Mouse (Mus musculus) limb, embryonic 12.5 days (tissue): ENCODE data around the gene Cebpg. TPM values are rescaled to one million over a fixed set of nuclear protein-coding genes. Genes with fewer than 3 reads are reported as not detected.

ENCODE experiments used
- ATAC-seq: fragments of 200-750 bp; cut with Nextera tagmentation; 2 replicates; pipeline ENCODE4 v1.8.0; 2017; ENCODE audit warnings: low read depth, moderate TSS enrichment; ENCODE audit not compliant: insufficient number of reproducible peaks, insufficient read depth, low FRiP score, low TSS enrichment
- H3K27ac ChIP-seq: fragments of 300-500 bp; sonication (generic); 2 replicates; pipeline ENCODE4 v1.5.1; 2016; ENCODE audit warnings: mild to moderate bottlenecking, moderate library complexity
- H3K27me3 ChIP-seq: fragments of 300-500 bp; sonication (generic); 2 replicates; pipeline ENCODE4 v1.6.1; 2016; ENCODE audit warnings: mild to moderate bottlenecking, moderate library complexity
- H3K36me3 ChIP-seq: fragments of 300-500 bp; sonication (generic); 2 replicates; pipeline ENCODE4 v1.6.1; 2016; ENCODE audit warnings: mild to moderate bottlenecking, moderate library complexity
- H3K4me1 ChIP-seq: fragments of 300-500 bp; sonication (generic); replicated peaks from 2 replicates; pipeline ENCODE4 v1.6.1; 2016
- H3K4me2 ChIP-seq: fragments of 300-500 bp; sonication (generic); 2 replicates; pipeline ENCODE4 v1.6.1; 2016; ENCODE audit warnings: mild to moderate bottlenecking, moderate library complexity
- H3K4me3 ChIP-seq: fragments of 300-500 bp; sonication (generic); replicated peaks from 2 replicates; pipeline ENCODE4 v1.5.1; 2016; ENCODE audit warnings: mild to moderate bottlenecking
- H3K9ac ChIP-seq: fragments of 300-500 bp; sonication (generic); replicated peaks from 2 replicates; pipeline ENCODE4 v1.6.1; 2016; ENCODE audit warnings: mild to moderate bottlenecking, moderate library complexity
- H3K9me3 ChIP-seq: fragments of 300-500 bp; sonication (generic); 2 replicates; pipeline ENCODE4 v1.6.1; 2016; ENCODE audit warnings: mild to moderate bottlenecking, moderate library complexity
- WGBS: fragments of 180-500 bp; shearing (Covaris S2); methylation state at CpG from one replicate; pipeline ENCODE4 v1.1.7; 2016; 5-methylcytosine and 5-hydroxymethylcytosine counted together
- polyA plus RNA-seq: library from polyadenylated mRNA; unstranded; fragments of >200 nt; fragmentation: Nextera tagmentation; extraction: Ambion mirVana; gene quantifications from 2 replicates; pipeline ENCODE4 v1.2.1, GENCODE M21; 2016

Cebpg gene
- 55.5 and 58.0 TPM in 2 replicates for polyA plus RNA-seq

GRCm38 (mm10) chr7:35056436-35056864 lies at the start of gene Cebpg:
TSS of gene Cebpg (minus strand) at chr7:35056573.
- ATAC-seq, result peak; percentile 96
- Histone ChIP-seq H3K27ac (peak within 1 kb of the TSS; percentile 91), H3K27me3 (no peaks in the 10 kb centered on the region), H3K9ac (peak within 1 kb of the TSS; percentile 98), H3K36me3 (no peaks in the 10 kb centered on the region), H3K4me3 (peak within 1 kb of the TSS; percentile 97), H3K9me3 (no peaks in the 10 kb centered on the region), H3K4me1 (peaks cover 11% of the 10 kb centered on the region), H3K4me2 (peak within 1 kb of the TSS; percentile 73)
- WGBS, result under 1% methylated on average over 52 of the region's 53 CpGs

GRCm38 (mm10) chr7:35099528-35099927 lies 43.2 kb upstream of the Cebpg start:
- Histone ChIP-seq H3K27ac (no peak overlapping the region), H3K4me3 (no peak overlapping the region), H3K27me3 (peaks cover 3% of the 10 kb centered on the region; the same call in 1 of the 2 replicates), H3K4me2 (no peak overlapping the region), H3K9ac (no peak overlapping the region), H3K4me1 (no peaks in the 10 kb centered on the region), H3K9me3 (0 out of 2 replicates have a peak, but pooled peaks cover 6% of the 10 kb centered on the region), H3K36me3 (no peaks in the 10 kb centered on the region)
- ATAC-seq, result no peak
- 91% methylated on average over 4 of the region's 4 CpGs for whole genome bisulfite sequencing

- WGBS, result 70% methylated on average over 4 of the region's 4 CpGs
- no peak overlapping the region for H3K27ac ChIP-seq
- no peak overlapping the region for H3K4me3 ChIP-seq
- ATAC-seq, result no peak
- H3K4me1 ChIP-seq, result no peaks in the 10 kb centered on the region
- H3K36me3 ChIP-seq, result no peaks in the 10 kb centered on the region
- no peak overlapping the region for H3K4me2 ChIP-seq
- H3K27me3 ChIP-seq, result peaks cover 3% of the 10 kb centered on the region; the same call in 1 of the 2 replicates
- H3K9ac ChIP-seq, result no peak overlapping the region
- 0 out of 2 replicates have a peak, but pooled peaks cover 8% of the 10 kb centered on the region for H3K9me3 ChIP-seq
These were observed 42.4 kb upstream of the Cebpg start for GRCm38 (mm10) chr7:35098777-35099176.

GRCm38 (mm10) chr7:35094975-35095678 lies 38.8 kb upstream of the Cebpg start:
- no peak overlapping the region for H3K9ac ChIP-seq
- no peak overlapping the region for H3K27ac ChIP-seq
- no peaks in the 10 kb centered on the region for H3K36me3 ChIP-seq
- WGBS, result 77% methylated on average over 9 of the region's 9 CpGs
- 0 out of 2 replicates have a peak, but pooled peaks cover 2% of the 10 kb centered on the region for H3K9me3 ChIP-seq
- H3K4me3 ChIP-seq, result no peak overlapping the region
- no peak for ATAC-seq
- no peaks in the 10 kb centered on the region for H3K4me1 ChIP-seq
- H3K27me3 ChIP-seq, result peaks cover 3% of the 10 kb centered on the region; the same call in 1 of the 2 replicates
- no peak overlapping the region for H3K4me2 ChIP-seq

- Histone ChIP-seq H3K4me1 (peaks cover 16% of the 10 kb centered on the region), H3K9ac (no peak overlapping the region), H3K4me2 (no peak overlapping the region), H3K9me3 (0 out of 2 replicates have a peak, but pooled peaks cover 2% of the 10 kb centered on the region), H3K36me3 (no peaks in the 10 kb centered on the region), H3K27ac (no peak overlapping the region), H3K27me3 (peaks cover 5% of the 10 kb centered on the region; the same call in 1 of the 2 replicates), H3K4me3 (no peak overlapping the region)
- ATAC-seq, result no peak
- 81% methylated on average over 5 of the region's 5 CpGs for WGBS
These were observed 34.2 kb upstream of the Cebpg start for GRCm38 (mm10) chr7:35090550-35090949.

- ATAC-seq, result no peak
- Histone ChIP-seq H3K4me1 (peaks cover 21% of the 10 kb centered on the region), H3K9me3 (no peaks in the 10 kb centered on the region), H3K27ac (no peak overlapping the region), H3K27me3 (peaks cover 8% of the 10 kb centered on the region; the same call in 1 of the 2 replicates), H3K4me2 (peak overlapping the region; percentile 57), H3K36me3 (no peaks in the 10 kb centered on the region), H3K9ac (no peak overlapping the region), H3K4me3 (peak overlapping the region; percentile 20)
- 1% methylated on average over 21 of the region's 21 CpGs for WGBS
These were observed 30.0 kb upstream of the Cebpg start for GRCm38 (mm10) chr7:35086271-35086861.

GRCm38 (mm10) chr7:35084565-35085360 lies 28.4 kb upstream of the Cebpg start:
- Histone ChIP-seq H3K27ac (no peak overlapping the region), H3K4me1 (peaks cover 30% of the 10 kb centered on the region), H3K36me3 (no peaks in the 10 kb centered on the region), H3K4me2 (no peak overlapping the region), H3K27me3 (peaks cover 8% of the 10 kb centered on the region; the same call in 1 of the 2 replicates), H3K4me3 (no peak overlapping the region), H3K9me3 (no peaks in the 10 kb centered on the region), H3K9ac (no peak overlapping the region)
- no peak for ATAC-seq
- 78% methylated on average over 12 of the region's 12 CpGs for WGBS

- Histone ChIP-seq H3K27me3 (peaks cover 8% of the 10 kb centered on the region; the same call in 1 of the 2 replicates), H3K9me3 (no peaks in the 10 kb centered on the region), H3K27ac (no peak overlapping the region), H3K4me1 (peaks cover 22% of the 10 kb centered on the region), H3K36me3 (no peaks in the 10 kb centered on the region), H3K4me3 (no peak overlapping the region), H3K4me2 (peak overlapping the region; percentile 34; the same call in 1 of the 2 replicates), H3K9ac (no peak overlapping the region)
- ATAC-seq, result 0 out of 2 replicates have a peak, but pooled peaks have one; percentile 15
- 86% methylated on average over 9 of the region's 9 CpGs for WGBS
These were observed 25.2 kb upstream of the Cebpg start for GRCm38 (mm10) chr7:35081406-35082104.

GRCm38 (mm10) chr7:35080843-35081338 lies 24.5 kb upstream of the Cebpg start:
- H3K4me2 ChIP-seq, result peak overlapping the region; percentile 34
- H3K9me3 ChIP-seq, result no peaks in the 10 kb centered on the region
- peaks cover 15% of the 10 kb centered on the region for H3K4me1 ChIP-seq
- no peak for ATAC-seq
- H3K27me3 ChIP-seq, result peaks cover 8% of the 10 kb centered on the region; the same call in 1 of the 2 replicates
- H3K27ac ChIP-seq, result peak overlapping the region; percentile 45; the same call in 1 of the 2 replicates
- no peaks in the 10 kb centered on the region for H3K36me3 ChIP-seq
- whole genome bisulfite sequencing, result 27% methylated on average over 10 of the region's 10 CpGs
- H3K4me3 ChIP-seq, result 0 out of 2 replicates have a peak overlapping the region, but pooled peaks have one; percentile 4
- H3K9ac ChIP-seq, result no peak overlapping the region; the same call in 1 of the 2 replicates

GRCm38 (mm10) chr7:35076645-35077044 lies 20.3 kb upstream of the Cebpg start:
- no peaks in the 10 kb centered on the region; the same call in 1 of the 2 replicates for H3K27me3 ChIP-seq
- no peak overlapping the region for H3K4me3 ChIP-seq
- H3K4me2 ChIP-seq, result no peak overlapping the region
- no peak for ATAC-seq
- no peak overlapping the region for H3K9ac ChIP-seq
- no peaks in the 10 kb centered on the region for H3K9me3 ChIP-seq
- 42% methylated on average over 5 of the region's 5 CpGs for WGBS
- H3K36me3 ChIP-seq, result no peaks in the 10 kb centered on the region
- peaks cover 9% of the 10 kb centered on the region for H3K4me1 ChIP-seq
- H3K27ac ChIP-seq, result no peak overlapping the region
